Mouse (Mus musculus): Measurements from ENCODE around the gene Pzp.

DNA sequence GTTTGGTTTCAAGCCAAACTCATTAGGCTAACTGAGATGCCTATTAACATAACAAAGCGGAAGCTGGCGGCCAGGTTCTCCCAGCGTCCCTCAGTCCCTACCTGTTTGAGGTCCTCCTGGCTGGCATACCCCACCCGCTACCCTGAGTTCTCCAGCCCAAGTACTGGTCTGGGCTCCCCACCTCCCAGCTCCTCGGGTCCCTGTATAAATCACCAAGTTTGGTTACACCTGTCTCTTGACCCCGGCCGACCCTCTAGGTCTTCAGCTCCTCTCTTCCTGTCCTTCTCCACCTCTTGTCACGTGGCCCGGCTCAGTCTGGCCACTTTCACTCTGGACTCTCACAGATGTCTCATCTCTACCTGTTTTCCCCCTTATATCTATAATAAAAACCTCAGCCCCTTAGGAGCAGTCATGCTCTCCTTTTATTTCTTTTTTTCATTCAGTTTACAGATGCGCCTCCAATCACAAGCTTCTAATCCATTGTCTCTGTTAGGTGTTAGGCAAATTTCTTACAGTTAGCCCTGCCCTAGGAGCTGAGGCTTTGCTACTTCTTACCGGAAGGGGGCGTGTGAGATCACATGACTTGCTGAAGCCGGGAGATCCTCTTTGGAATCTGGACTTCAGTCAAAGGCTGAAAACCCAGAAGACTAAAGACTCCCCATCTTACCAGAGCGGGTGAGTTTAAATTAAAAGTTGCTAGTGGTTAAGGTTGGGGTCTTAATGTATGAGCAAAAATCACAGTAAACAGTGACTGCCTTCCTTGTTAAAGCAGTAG lies 80.6 kb downstream of the Pzp start:
- peak; percentile 83 for TF ChIP-seq EP300 (IDR thresholded peaks at IDR 0.05; ENCODE audit: insufficient read depth, low read depth, low read length)
- TF ChIP-seq CTCF (IDR thresholded peaks at IDR 0.05; ENCODE audit: low read depth, low read length), result peak; percentile 58

Measured in ES-Bruce4 (cell line).